Mouse (Mus musculus) heart, adult 11 months (tissue): Measurements from ENCODE around the gene Mmd2.

Experiments used
- DNase-seq: peaks from one replicate; pipeline ENCODE4 v3.0.0; 2022

The Mmd2 gene

GRCm38 (mm10) chr5:142608259-142608988, at the start of gene Mmd2:
Gene Mmd2, minus strand, starts transcription at chr5:142608800.
- no peak for DNase-seq

DNA sequence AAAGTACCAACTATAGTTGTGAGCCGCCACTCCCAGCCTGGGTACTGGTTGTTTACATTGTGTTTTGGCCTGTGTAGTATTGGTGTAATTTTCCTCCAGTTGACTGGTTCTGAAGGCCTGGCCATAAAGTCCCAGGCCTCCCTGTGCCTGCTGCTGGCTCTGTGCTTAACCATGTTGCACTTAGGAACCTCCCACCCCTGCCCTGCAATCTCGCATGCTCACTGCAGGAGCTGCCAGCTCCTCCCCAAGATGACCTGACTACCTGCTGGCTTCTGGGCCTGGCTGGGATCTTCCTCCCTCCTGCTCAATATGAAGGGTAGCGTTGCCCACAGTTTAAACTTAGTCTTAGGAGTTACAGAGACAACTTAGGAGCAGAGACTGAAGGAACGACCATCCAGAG, 43.7 kb upstream of the Mmd2 start:
- no peak for DNase-seq

- no peak for DNase-seq
Measured at GRCm38 (mm10) chr5:142650794-142651497, 42.3 kb upstream of the Mmd2 start.

GRCm38 (mm10) chr5:142650390-142650789, 41.8 kb upstream of the Mmd2 start:
- no peak for DNase-seq

DNA sequence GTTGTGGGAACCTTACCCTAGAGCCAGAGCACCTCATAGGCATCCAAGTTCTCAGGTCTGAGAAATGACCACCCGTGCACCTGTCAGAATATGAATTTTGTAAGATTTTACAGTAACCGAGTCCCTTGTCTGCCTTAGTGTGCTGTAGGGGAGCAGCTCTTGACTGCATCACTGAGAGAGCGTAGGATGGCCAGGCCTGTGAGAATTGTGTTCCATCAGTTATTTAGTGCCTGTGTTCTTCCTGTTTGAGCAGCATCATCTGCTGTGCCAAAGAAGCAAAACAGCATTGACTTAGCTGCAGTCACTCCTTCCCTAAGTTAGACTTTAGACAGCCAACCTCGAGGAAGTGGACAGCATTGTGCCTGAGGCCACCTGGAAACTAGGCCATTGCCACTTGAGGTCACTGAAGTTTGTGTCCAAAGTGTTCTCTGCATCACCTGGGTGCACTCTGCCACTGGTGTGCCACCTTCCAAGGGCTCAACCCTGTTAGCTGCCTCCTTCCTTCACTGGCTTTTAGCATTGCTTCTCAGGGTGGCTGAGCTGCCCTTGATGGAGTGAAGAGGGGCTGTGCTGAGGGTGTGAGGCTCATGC, 41.0 kb upstream of the Mmd2 start:
- DNase-seq: no peak

DNA sequence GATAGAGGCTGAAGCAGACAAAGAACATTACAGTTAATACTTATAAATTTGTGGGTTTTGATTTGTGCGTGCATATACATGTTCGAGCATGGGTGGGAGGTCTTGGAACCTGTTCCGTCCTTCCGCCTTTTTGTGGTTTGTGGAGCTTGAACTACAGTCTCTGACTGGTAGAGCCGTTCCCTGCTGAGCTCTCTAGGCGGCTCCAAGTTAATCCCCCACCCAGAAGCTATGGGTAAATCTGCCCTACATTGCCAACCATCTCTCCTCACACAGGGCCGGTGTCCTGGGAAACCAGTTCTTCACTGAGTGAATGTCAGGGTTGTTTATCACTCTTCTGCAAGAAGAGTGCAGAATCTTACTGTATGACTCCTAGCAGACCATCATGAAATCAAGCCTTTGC, 39.6 kb upstream of the Mmd2 start:
- no peak for DNase-seq

DNA sequence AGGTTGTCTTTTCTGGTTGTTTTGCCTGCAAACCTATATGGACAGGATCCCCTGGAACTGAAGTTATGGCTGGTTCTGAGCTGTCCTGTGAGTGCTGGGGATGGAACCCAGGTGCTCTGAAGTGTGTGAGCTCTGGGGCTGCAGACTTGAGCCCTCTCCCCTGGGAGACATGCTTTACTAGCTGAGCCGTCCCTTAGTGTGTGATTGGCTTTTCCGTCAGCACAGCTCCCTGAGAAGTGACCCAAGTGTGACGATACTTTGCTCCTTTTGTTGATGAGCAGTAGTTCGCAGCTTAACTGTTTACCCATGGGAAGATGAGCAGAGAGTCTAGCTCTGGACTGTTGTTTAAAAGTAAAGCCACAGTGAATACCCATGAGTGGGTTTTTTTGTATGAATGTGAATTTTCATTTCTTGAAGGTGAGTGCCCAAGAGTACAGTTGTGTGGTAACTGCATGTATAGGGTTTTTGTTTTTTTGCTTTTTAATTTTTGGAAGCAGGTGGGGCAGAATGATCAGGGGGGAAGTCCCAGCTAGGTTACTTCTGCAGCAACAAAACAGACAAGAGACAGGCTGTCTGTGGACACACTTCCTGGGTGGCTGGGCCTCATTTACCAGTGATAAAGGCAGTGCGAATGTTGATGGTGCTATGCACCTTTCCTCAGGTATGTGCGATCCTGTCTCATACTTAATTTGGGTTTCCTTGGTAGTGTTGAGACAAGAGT, 32.9 kb upstream of the Mmd2 start:
- DNase-seq: no peak

DNA sequence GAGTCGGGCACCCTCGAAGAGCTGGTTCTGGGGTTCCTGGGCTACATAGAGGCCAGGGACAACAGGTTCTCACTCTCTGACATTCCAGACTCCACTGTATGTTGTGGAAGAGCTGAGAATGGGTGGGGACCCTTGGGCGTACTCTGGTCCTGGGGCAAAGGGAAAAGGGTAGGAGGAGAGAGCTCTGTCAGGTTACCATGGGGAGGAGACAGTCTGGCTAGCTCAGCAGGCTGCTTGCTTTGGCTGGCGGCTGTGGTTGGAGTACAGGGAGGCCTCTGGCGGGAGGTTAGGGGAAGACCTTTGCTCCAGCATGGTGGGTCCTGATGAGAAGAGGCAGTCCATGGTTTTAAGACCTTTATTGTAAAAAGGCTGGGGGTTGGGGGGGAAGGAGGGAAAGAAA, 31.5 kb upstream of the Mmd2 start:
- DNase-seq: no peak

- no peak for DNase-seq
Measured at GRCm38 (mm10) chr5:142637823-142638222, 29.2 kb upstream of the Mmd2 start.

- peak; percentile 89 for DNase-seq
Measured at GRCm38 (mm10) chr5:142630224-142630623, 21.6 kb upstream of the Mmd2 start.

DNA sequence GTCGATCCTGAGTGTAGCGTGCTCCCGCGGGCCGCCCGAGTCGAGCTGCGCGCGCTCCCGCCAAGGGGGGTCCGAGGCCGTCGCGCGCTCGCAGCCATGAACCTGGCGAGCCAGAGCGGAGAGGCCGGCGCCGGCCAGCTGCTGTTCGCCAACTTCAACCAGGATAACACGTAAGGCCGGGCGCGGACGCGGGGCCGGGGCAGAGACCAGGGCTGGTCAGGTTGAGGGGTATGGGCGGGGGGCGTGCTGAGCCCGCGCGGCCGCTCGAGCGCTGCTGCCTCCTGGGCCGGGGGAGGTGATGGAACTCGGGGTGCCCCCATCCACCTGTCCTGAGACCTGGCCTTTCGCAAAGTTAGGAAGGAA, 21.0 kb upstream of the Mmd2 start:
- no peak for DNase-seq

DNA sequence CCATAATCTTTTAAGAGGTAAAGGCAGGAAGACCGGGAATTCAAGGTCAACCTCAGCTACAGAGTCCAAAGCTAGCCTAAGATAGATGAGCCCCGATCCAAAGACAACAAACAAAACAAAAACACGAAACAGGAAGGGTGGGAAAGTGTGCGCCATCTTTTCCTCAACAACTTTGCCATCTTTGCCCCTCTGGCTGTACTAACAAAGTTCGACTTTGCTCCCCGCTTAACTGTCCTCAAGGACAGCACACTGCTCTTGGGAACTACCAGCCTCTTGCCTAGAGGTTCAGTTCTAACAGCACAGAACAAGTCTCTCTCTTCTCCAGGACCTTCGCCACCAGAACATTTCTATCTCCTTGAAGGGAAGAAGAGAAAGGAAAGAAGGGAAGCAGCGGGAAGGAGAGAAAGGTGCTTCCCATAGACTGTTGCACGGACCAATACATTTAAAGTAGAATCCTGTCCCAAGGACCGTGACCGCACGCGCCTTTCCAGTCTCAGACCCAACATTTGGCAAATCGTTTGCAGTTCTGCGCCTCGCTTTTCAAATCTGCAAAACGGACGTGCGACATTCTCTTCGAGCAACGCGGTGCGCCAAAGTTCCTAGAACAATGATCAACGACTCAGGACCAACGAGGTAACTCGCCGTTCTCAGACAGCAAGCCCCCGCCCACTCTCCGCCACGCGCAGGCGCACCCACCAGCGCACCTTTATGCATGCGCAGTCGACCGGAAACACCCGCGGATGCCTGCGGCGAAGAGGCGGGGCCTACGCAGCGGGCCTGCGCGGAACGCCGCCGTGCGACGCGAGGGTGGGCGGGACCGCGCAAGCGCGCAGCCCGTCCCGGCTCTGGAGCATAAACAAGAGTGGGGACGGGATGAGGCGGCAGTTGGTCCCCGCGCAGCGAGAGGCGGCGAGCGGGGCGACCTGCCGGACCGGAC, 20.4 kb upstream of the Mmd2 start:
- DNase-seq: peak; percentile 100

DNA sequence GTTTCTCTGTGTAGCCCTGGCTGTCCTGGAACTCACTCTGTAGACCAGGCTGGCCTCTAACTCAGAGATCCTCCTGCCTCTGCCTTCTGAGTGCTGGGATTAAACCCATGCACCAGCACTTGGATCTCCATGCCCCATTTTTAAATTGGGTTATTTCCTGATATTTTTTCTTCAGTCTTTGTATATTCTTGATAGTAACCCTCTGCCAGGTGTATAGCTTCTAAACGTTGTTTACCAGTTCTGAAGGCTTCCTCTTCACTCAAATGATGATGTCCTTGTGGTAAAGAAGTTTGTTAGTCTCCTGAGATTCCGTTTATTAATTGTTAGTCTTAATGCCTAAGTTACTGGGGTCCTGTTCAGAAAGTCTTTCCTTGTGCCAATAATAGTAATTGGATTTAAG, 18.8 kb upstream of the Mmd2 start, which contains the start of gene Wipi2:
TSS of gene Wipi2 (plus strand) at position 301 of the 400 bp plus-strand sequence.
- no peak for DNase-seq

DNA sequence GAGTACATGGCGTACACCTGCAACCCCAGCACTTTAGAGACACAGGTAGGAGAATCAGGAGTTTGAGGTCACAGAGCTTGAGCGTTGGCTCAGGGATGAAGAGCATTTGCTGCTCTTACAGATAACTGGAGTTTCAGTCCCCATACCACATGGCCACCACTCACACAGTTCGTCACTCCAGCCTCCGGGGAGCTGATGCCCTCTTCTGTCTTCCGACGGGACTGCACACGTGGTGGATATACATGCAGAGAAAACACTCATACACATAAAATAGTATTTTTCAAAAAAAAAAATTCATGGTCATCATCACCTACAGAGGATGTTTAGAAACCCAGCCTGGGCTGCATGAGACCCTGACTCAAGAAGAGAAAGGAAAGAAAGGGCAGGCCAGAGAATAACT, 14.5 kb upstream of the Mmd2 start:
- DNase-seq: no peak

- DNase-seq: no peak
Measured at GRCm38 (mm10) chr5:142622134-142622533, 13.5 kb upstream of the Mmd2 start.

DNA sequence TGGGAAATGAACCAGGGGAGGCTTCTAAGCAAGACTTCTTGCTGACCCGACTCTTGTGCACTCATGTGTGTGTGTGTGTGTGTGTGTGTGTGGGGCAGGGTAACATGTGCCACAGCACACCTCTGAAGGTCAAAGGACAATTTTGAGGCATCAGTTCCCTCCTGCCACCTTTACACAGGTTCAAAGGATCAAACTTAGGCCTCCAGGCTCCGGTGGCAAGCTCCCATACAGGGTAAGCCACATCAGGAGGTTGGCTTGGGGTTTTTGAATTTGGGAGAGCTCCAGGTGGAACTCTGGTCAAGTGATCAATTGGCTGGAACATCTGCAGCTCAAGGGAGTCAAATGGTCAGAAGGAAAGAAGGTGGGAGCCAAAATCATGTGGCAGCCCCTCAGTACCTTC, 12.8 kb upstream of the Mmd2 start:
- no peak for DNase-seq

DNA sequence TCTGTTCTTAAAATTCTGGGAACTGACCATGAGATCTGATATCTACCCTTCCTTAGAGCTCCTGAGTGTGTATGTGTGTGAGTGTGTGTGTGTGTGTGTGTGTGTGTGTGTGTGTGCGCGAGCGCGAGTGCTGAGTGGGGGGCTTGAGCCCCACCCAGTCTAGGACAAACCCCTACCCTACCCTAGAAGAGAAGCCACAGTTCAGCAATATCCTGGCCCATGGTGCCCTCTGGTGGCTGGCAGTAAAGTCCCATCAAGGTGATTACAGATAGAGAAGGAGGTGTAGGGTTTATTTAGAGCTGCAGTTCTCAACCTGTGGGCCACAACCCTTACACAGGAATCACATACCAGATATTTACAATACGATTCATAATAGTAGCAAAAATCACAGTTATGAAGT, 11.3 kb upstream of the Mmd2 start:
- no peak for DNase-seq

GRCm38 (mm10) chr5:142616326-142616725, 7.7 kb upstream of the Mmd2 start:
- DNase-seq: no peak

- no peak for DNase-seq
Measured at GRCm38 (mm10) chr5:142615638-142616037, 7.0 kb upstream of the Mmd2 start.

DNA sequence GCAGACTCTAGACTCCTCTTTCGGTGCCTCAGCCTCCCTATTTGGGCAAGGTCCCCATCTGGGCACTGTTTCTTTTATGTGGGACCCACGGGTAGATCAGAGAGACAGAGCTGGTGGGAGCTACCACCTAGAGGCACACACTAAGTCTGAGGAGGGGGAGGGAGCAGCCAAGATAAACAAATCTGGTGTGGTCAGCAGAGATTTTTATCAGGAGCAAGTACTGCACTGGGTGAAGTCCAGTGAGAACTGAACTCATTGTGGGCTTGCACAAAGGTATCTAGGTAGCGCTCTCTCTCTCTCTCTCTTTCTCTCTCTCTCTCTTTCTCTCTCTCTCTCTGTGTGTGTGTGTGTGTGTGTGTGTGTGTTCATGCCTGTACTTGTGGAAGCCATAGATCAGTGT, 5.9 kb upstream of the Mmd2 start:
- no peak for DNase-seq

DNA sequence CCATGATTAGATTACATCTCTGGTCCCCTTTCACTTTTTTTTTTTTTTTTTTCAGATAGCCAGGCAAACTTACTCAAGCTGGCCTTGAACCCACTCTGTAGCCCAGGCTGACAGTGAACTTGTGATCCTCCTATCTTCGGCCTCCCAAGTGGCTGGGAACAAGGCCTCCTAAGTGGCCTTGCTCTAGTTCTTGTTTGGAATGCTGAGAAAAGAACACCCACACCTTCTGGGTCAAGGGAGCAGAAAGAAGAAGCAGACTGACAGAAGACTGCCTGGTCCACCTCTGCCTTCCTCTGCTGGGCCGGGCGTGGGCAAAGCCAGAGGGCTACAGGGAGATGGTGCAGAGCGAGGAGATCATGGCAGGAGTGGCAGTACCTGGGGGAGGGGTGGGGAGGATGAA, 1.8 kb upstream of the Mmd2 start:
- no peak for DNase-seq

GRCm38 (mm10) chr5:142608989-142609325, 357 bp upstream of the Mmd2 start:
- no peak for DNase-seq

GRCm38 (mm10) chr5:142605288-142605687, 3.3 kb downstream of the Mmd2 start:
- no peak for DNase-seq
